Mouse (Mus musculus) B cell, adult 2 months (primary cell): ENCODE data around the gene 1700030J22Rik.

ENCODE experiments used
- DNase-seq, 2 experiments: peaks; one replicate each; pipeline ENCODE4 v3.0.0; 2022

Gene 1700030J22Rik

DNA sequence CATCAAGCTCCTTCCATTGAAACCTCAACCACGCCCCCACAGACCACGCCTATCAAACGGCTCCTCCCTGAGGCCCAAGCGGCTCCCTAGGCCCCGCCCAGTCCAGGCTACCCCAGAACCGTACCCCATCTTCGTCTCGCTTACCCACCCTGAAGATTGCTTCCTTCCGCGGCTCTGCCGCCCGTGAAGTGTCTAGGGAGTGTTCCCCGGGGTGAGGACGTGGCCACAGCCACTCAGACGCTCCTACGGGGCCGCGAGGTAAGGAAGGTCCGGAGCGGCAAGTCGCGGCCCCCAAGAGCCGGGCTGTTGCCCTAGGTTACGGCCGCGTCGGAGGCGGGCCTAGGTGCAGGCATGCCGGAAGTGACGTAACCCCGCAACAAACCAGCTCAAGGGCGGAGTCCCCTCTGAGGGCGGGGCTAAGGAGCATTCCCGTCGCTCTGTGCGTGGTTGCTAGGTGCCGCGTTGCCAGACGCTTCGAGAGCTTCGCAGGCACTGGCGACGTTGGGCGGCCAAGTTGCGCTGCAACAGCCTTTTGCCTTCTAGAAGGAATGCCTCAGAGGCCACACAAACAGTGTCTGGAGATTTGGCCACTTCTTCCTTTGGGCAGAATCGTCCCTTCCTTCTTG, at the start of gene 1700030J22Rik:
Gene 1700030J22Rik, minus strand, starts transcription at position 329 of the 626 bp plus-strand sequence.
- DNase-seq, result peak; percentile 100

DNA sequence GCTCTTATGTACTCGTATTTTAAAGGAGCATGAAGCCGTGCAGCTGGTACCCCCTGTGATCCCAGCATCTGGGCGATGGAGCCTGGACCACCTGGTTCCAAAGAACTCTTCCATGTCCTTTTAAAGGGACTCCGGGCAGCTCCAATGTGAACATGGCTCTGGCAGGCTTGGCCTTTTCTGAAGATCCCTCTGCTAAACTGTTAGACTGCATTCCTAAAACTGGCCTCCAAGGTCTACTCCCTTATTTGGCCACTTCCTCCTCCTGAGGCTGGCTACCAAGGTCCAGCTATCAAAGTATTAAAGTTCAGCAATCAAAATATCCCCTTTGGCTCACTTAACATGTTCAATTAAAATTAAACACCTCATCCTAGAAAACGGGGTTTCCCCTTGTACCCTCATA, 48.8 kb upstream of the 1700030J22Rik start:
- DNase-seq, result no peak

DNA sequence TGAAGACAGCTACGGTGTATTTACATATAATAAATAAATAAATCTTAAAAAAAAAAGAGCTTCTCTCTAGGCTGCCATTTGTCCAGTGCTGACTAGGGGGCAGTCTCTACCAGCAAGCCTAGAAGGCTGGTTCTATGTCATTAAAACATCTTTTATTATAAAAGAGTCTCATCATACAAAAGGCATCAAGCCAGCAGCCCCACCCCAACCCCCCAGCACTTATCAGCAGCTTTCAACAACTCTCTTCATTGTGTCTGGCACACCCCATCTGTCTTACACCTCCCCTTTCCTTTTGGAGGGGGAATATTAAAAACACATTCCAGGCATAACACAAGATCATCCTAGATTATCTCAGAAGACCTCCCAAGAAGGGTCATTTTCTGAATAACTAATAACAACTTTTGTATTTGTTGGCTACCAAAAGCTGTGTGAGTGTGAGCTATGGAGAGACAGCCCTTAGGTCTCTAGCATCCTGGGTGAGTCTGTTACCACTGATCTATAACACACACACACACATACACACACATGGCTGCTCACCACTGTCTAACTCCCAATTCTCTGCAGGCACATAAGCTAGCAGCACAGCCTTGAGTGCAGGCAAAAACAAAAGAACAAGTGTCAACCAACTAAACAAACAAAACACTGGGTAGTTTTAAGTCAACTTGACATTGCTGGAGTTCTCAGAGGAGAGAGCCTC, 43.7 kb upstream of the 1700030J22Rik start:
- no peak for DNase-seq

DNA sequence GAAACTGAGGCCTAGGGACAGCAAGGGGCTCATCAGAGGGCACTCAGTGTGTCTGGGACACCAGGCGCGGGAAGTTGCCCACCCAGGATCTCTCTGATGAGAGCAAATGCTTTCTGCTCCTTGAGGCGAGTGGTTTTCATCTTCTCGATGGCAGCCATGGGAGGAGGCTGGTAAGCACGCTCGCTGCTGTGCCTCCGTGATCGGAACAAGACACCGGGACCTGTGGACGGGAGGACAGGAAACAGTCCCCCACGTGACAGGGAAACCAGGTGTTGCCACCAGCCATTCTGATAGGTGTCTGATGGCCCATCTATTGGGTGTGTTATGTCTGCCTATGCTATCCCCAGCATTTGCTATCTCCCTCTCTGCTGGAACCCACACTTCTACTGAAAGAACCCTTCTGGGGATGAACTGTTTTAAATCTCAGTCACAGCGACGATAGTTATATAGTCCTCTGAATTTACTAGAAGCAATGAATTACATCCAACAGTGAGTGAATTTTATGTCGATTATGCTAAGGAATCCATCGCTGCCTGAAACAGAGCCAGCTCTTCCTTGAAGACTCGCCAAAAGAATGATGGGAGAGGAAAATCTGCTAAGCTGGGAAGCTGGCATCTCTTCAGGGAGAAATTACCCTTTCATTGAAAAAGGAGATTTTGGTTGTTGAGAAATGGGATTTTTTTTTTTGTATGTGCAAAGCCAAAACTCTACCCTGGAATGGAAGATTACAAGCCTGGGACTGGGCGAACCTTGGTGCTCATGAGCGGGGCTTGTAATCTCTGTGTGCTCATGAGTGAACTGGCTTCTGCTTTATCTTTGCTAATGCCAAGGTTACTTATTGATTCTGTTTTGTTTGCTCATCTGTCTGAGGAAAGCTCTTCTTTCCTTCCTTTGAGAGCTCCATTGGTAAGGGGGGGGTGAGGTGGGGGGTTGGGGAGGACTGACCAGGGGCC, 40.8 kb upstream of the 1700030J22Rik start:
- DNase-seq, result no peak

DNA sequence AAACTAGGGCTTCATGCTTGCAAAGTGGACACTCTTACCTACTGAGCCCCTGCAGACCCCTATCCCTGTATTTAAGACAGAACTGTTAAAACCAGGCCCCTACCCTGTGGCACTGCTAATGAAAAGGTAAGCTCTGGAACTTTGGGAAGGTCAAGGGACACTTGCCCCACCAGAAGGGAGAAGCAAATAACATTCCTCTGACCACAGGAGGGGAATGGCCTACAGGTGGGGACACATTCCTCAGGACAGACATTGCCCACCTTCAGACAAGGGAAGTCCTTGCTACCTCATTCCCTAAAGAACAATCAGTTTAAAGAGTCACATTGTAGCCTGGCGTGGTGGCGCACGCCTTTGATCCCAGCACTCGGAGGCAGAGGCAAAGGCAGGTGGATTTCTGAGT, 39.1 kb upstream of the 1700030J22Rik start:
- no peak for DNase-seq

DNA sequence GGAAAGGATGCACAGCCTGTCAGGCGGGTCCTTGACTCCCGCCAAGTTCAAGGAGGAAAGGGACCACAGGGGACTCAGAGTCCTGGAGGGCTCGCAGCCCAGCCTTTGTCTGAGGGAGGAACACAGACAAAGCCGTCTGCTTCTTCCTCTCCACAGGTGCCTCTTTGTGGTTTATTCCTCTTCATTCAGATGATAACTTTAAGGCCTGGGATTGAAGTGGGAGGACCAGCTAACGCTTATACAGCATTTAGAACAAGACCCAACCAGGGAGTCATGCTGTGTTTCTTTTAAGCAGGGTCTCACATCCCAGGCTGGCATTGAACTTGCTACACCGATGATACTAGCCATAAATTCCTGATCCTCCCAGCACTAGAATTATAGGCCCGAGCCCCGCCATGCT, 38.2 kb upstream of the 1700030J22Rik start:
- no peak for DNase-seq

DNA sequence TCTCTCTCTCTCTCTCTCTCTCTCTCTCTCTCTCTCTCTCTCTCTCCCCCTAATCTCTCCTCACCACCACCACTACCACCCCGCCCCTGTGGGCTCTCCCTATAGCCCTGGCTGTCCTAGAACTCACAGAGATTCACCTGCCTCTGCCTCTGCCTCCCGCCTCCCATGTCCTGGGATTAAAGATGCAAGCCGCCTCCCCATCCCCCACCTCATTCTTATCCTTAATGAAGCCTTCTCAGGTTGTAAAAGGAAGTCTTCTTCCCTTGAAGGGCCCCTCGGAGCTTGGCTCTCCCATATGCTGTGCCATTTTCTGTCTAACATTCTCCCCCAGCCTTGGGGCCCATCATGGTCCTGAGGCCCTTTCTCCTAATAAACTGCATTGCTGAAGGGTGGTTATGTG, 36.9 kb upstream of the 1700030J22Rik start:
- DNase-seq, result no peak

DNA sequence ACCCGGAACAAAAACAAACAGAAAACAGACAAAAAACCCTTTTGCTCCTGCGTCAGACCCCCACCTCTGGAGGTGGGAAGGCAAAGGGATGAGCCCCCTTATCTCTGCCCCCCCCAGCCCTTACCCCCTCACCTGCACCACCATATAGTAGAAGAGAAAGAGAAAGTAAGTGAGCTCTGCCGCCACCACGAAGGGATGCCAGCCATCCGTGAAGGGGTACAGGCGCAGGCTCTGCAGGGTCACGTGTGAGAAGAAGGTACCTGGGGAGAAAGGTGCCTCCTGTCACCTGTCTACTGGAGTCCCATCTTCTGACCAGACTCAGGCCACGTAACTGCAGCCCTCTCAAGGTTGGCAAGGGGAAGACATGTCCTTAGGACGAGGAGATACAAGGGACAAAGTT, 32.6 kb upstream of the 1700030J22Rik start:
- DNase-seq, result peak; percentile 37 to 55

DNA sequence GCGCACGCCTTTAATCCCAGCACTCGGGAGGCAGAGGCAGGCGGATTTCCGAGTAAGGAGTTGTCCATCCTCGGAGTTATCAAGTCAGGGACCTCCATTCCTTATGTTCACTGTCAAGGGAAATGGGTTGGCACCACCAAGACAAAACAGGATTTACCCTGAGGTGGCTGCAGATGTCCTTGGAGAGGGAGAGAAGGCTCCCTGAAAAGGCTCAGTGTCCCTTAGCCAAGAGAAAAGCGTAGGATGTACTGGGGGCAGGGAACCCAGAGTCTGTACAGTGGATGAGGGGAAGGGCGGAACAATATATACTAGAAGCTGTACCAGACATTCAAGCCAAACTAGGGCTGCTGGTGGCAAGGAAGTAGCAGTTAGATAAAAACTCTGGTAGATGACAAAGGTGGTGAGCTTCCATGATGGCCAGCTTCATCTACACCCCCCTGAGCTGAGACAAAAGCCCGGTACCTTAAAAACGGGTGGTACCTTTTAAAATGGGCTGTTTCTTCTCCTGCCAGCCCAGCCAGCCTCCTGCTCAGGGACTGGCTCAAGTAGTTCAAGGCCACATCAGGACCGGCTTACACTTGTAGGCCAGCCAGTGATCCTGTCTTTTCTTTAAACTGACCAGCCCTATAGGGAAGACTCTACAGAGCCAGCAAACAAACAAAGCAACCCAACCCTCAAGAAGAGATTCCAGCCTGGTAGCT, 15.4 kb upstream of the 1700030J22Rik start:
- DNase-seq, result no peak

DNA sequence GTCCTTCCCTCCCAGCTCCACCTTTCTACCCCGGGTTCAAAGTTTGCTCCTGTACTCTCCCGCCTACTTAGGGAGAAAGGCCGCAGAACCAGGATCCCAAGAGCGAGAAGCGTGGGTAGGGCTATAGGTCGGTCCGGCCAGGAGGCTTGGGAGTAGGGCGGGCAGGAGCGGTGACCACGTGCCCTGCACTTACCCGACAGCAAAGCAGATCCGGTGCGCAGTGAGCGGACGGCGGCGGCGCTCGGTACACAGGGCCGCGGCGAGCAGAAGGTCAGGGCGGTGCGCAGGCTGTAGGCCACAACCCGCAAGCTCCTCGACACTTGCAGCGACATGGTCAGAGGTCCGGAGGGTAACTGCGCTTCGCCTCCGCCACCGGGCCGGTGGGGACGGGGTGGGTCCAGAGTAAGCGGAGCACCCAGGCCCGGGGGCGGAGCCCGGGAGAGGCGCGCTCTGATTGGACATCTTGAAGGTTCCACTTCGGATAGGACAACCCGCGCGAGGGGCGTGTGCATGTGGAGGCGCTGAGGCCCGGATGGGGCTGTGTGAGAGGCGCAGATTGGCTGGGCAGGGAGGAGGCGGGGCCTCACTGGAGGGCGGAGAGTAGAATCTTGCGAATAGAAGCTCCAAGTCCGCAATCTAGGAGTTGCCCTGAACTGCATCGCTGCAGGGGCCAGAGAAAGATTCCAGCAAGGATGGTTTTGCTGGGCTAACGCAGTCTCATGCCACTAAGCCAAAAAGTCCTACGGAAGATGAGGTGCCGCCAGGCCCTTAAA, 14.5 kb upstream of the 1700030J22Rik start, which contains the start of gene Gcsh:
Gene Gcsh, minus strand, starts transcription at position 443 of the 773 bp plus-strand sequence.
- peak; percentile 97 to 98 for DNase-seq

DNA sequence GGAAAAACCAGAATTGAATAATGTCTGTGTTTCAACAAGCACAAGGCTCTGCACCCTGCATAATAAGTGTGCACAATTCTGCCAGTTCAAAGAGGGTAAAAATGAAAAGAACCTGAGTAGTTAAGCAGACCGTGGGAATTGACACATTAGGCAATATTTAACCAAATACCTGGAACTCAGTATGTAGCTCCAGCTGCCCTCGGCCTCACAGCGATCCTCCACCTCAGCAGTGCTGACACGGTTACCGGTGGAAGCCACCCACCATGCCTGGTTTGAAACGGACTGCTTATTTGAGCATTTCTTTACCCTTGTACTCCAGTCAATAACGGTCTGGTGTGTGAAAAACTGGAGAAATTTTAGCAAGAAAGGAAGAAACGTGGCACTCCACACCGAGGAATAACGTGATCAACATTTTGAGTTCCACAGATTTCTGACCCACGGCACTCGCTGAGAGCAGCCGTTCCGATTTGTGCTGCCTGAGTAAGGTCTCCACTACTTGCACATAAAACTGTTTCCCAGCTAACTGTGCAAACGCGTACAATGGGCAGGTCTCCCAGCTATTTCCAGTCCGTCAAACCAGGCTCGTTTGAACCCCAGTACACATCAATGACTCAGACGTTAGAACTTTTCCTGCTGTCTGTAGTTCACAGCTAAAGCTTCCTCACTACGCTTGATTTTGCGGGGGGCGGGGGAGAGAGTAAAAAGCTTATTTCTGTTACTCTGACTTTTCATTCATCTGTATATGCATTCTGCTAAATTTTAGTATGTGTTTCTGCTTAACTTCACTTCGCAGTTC, 13.6 kb upstream of the 1700030J22Rik start:
- peak; percentile 6 to 13 for DNase-seq

DNA sequence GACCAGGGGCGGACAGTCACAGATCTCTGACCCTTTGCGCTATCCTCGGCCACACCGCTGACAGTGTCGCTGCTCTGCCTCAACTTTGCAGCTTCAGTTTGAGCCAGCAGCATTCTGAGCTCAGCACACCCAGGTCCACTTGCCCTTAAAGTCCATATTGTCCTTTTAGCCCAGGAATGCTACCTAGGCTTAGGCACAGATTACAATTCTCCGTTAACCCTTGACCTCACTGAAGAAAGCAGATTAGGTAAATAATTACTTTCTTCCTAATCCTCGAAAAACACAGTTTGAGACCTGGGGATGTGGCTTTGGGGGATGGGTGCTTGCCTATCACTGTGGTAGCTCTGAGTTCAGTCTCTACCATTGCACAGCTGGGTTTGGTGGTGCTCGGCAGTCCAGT, 12.5 kb upstream of the 1700030J22Rik start:
- no peak for DNase-seq

DNA sequence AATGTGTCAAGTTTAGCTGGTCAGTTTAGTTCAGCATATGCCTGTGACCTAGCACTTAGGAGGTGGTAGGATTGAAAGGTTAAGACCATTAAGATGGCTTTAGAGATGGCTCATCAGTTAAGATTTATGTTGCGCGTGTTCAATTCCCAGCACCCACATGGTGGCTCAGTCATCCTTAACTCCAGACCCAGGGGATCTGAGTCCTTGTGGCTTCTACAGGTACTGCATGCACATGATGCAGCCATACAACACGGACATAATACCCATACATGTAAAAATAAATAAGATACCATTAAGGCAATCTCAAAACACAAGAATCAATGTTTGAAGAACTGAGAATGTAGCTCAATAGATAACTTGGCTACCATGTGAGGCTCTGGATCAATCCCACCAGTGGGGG, 11.1 kb upstream of the 1700030J22Rik start:
- peak in 1 of 2 experiments; percentile 14 for DNase-seq

DNA sequence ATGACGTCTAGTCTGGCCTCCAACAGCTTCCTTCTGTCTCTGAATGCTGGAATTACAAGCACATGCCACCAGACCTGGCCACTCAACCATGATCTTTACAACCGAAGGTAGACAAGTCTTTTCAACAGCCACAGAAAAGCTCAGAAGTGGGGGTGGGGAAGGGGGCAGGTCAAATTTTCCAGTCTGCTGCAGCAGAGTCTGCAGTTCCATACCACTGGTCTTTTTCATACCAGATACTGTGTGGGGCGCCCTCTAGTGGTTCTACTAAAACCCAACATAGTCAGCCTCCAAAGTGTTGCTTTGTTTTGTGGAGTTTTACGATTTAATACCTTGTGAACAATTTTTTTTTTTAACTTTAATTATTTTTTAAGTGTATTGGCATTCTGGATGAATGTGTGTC, 1.4 kb upstream of the 1700030J22Rik start:
- DNase-seq, result peak; percentile 79 to 81

DNA sequence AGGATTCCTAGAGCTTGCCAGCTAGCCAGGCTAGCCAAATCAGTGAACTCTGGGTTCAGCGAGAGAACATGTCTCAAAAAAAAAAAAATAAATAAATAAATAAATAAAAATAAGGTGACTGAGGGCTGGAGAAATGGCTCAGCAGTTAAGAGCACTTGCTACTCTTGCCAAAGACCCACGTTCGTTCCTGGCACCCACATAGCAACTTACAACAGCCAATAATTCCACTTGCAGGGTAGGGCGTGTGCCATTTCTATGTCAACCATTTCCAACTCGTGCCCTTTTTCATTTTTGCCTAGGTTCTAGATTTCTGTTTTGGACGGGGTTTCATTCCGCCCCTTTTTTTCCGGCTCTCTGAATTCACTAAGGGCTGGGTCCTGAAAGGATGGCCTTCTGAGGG, 707 bp downstream of the 1700030J22Rik start:
- DNase-seq, result no peak

DNA sequence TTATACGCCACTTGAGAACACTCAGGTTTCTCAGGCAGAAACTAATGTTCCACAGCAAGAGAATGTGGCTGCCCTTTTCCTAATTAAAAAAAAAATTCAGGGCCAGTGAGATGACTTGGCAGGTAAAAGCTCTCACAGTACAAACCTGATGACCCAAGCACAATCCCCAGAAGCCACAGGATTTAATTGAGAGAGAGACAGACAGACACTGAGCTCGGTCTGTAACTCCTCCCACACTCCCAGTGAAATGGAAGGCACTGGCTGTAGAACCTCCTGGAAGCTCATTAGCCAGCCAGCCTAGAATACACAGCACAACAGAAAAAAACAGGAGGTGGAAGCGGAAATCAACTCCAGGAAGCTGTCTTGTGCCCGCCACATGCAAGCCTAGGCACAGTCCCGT, 3.2 kb downstream of the 1700030J22Rik start:
- no peak for DNase-seq

DNA sequence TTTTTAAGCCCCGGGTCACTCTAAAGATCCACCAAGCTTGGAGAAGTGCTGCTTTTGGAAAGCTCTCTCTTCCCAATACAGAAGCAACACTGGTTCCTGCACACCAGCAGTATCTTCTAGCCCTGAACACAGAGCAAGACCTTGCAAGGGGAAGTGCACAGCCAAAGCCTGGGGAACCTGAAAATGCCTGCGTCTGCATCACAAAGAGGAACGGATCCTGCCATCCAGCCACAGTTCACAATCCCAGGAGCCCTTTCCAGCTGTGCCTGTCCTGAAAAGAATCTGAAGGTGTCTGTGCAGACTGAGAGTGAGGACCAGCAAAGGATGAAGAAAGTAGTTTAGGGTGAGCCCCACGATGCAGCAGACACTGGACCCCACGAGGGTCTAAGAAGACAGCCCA, 3.7 kb downstream of the 1700030J22Rik start:
- DNase-seq, result no peak

DNA sequence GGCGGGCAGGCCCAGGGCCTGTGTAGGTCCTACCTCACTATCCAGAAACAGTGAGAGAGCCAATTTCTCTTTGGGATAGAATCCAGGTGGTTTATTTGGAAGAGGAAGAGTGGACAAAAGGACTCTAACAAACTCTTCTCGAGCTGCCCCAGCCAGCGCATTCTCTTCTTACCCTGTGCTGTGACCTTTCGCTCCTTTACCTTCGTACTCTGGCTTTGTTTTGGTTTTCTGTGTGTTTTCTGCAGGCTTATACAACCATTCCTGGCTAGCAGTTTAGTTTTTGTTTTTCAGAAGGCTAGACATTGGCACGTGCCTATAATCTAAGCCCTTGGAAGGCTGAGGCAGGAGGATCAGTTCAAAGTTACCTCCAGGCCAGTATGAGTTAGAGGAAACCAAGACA, 9.2 kb downstream of the 1700030J22Rik start:
- DNase-seq, result no peak

DNA sequence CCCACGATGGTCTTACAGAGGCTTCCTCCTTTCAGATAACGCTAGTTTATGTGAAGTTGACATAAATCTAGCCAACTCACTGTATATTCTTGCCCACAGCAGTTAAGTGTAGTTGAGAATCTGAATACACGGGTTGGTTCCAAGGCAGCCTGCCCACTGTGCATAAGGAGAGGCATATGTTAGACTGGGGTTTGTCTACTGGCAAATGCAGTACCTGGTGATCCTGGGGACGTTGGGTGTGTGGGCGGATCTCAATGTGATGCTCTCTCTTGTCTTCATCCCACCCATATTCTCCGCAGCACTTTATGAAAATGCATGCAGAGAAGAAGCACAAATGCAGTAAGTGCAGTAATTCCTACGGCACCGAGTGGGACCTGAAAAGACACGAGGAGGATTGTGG, 24.3 kb downstream of the 1700030J22Rik start:
- DNase-seq, result no peak

DNA sequence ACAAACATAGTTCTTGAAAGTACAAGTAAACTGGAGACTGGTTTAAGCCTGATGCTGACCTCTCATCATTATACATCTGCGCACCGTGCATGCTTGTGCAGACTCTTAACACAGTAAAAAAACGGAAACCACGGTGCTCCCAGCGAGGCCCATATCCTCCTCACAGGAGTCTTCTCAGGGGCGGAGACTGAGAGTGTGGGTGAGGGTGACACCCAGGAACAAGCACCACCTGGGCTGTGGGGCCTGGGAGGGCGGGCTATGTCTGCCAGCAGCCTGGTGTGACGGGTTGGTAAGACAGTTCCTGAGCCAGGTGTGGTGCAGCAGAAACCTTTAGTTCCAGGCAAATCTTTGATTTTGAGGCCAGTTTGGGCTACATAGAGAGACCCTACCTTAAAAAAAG, 26.3 kb downstream of the 1700030J22Rik start:
- DNase-seq, result no peak

DNA sequence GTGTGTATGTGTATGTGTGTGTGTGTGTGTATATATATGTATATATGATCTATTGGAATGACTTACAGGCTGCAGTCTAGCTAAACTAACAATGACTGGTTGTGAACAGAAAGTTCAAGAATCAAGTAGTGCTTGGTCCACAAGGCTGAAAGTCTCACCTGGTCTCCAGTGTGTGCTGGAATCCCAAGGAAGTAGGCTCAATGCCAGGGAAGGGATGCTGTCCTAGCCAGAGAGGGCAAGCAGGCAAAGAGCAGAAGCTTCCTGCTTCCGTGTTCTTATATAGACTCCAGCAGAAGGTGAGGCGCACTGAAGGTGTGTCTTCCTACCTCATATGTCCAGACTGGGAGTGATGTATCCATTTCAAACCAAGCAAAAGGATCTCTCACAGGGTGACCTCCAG, 27.0 kb downstream of the 1700030J22Rik start:
- DNase-seq, result no peak
